Mouse (Mus musculus): ENCODE results near the gene Cryba1. TPM values are rescaled to one million over a fixed set of nuclear protein-coding genes. Genes with fewer than 3 reads are reported as not detected.

Cryba1 gene
- polyA plus RNA-seq, 1 experiment from 2014 or later = 2.2 TPM

Other genes with a start within 250 kb of the Cryba1 start
- gene Ankrd13b, start 235.6 kb downstream of the Cryba1 start, polyA plus RNA-seq (2016; fragmentation: Nextera tagmentation; extraction: Ambion mirVana) = 11.8 and 13.1 TPM in 2 replicates
- 13.0 and 13.2 TPM in 2 replicates for gene Git1, start 231.7 kb downstream of the Cryba1 start, polyA plus RNA-seq (2016; fragmentation: Nextera tagmentation; extraction: Ambion mirVana)
- 5.8 and 6.8 TPM in 2 replicates for gene Abhd15, start 210.2 kb downstream of the Cryba1 start, polyA plus RNA-seq (2016; fragmentation: Nextera tagmentation; extraction: Ambion mirVana)
- 33.1 and 35.0 TPM in 2 replicates for gene Trp53i13, start 209.3 kb downstream of the Cryba1 start, polyA plus RNA-seq (2016; fragmentation: Nextera tagmentation; extraction: Ambion mirVana)
- gene Gm10392, start 206.1 kb downstream of the Cryba1 start, polyA plus RNA-seq (2016; fragmentation: Nextera tagmentation; extraction: Ambion mirVana) = 0.11 TPM in 2 replicates
- gene Taok1, start 117.5 kb downstream of the Cryba1 start, polyA plus RNA-seq (2016; fragmentation: Nextera tagmentation; extraction: Ambion mirVana) = 11.9 and 13.5 TPM in 2 replicates
- gene Nufip2, start 39.1 kb downstream of the Cryba1 start, polyA plus RNA-seq (2016; fragmentation: Nextera tagmentation; extraction: Ambion mirVana) = 3.9 and 4.7 TPM in 2 replicates
- gene Myo18a, start 38.0 kb upstream of the Cryba1 start, polyA plus RNA-seq (2016; fragmentation: Nextera tagmentation; extraction: Ambion mirVana) = 25.7 and 27.2 TPM in 2 replicates
- gene Gm10277, start 62.5 kb upstream of the Cryba1 start, polyA plus RNA-seq (2016; fragmentation: Nextera tagmentation; extraction: Ambion mirVana) = 1.3 and 1.6 TPM in 2 replicates
- 2.1 and 2.7 TPM in 2 replicates for gene Pipox, start 168.8 kb upstream of the Cryba1 start, polyA plus RNA-seq (2016; fragmentation: Nextera tagmentation; extraction: Ambion mirVana)
- 2.3 and 2.5 TPM in 2 replicates for gene Sez6, start 205.5 kb upstream of the Cryba1 start, polyA plus RNA-seq (2016; fragmentation: Nextera tagmentation; extraction: Ambion mirVana)